Mouse (Mus musculus) frontal cortex, postnatal 10 days (tissue): ENCODE measurements around the gene Atp8a2.
A peak's percentile ranks its signal among the peaks of the same experiment; 100 is the strongest.

Source experiments
- DNase-seq, 2 experiments: peaks; one replicate each; pipeline ENCODE4 v3.0.0; 2022; ENCODE audit warnings: low spot score in 2 of 2, mixed read lengths in 1 of 2

The Atp8a2 gene

GRCm38 (mm10) chr14:60196884-60197283 lies at the start of gene Atp8a2:
Gene Atp8a2 (minus strand): TSS chr14:60197179.
- DNase-seq = peak in 1 of 2 experiments; percentile 21

- DNase-seq = no peak
Measured at GRCm38 (mm10) chr14:60238551-60238950, 41.6 kb upstream of the Atp8a2 start.

DNA sequence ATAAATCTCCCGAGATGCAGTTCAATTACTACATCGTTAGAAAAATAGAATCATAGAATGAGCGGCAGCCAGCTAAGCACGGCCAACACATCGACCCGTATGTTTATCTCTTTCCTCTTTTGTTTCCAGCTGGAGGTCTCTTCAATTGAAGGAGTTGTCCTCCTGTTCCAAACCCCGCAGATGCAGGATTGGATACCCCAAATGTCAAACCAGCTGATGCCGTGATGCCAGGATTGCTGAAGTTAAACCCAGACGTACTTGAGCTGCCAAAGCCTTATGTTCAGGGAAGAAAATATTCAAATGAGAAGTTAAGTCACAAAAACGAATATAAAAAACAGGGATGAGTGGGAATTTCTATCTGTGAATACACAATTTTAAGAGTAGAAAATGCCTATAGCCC lies 22.9 kb upstream of the Atp8a2 start:
- no peak for DNase-seq

- no peak for DNase-seq
Measured at GRCm38 (mm10) chr14:60217616-60218015, 20.6 kb upstream of the Atp8a2 start.

- no peak for DNase-seq
Measured at GRCm38 (mm10) chr14:60216125-60216524, 19.1 kb upstream of the Atp8a2 start.

- no peak for DNase-seq
Measured at GRCm38 (mm10) chr14:60215000-60215399, 18.0 kb upstream of the Atp8a2 start.

DNA sequence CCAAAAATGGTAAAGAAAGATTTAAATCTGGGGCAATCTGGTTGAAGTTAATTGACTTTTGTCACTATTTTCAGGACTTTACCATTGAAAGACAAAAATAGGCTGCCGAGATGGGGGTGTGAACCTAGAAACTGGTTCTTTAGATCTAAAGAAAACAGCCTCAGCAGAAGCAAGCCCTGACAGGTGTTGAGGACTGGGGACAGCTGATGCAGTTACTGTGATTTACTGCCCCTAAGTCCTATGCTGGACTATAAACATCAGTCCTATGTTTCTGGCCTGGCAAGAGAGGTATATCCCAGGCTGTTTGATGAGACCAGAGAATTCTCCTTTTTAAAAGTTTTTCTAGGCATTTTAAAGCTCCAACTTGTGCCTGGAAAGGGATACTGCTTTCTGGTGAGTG lies 17.1 kb upstream of the Atp8a2 start:
- DNase-seq = no peak

GRCm38 (mm10) chr14:60209166-60209565 lies 12.2 kb upstream of the Atp8a2 start:
- no peak for DNase-seq

DNA sequence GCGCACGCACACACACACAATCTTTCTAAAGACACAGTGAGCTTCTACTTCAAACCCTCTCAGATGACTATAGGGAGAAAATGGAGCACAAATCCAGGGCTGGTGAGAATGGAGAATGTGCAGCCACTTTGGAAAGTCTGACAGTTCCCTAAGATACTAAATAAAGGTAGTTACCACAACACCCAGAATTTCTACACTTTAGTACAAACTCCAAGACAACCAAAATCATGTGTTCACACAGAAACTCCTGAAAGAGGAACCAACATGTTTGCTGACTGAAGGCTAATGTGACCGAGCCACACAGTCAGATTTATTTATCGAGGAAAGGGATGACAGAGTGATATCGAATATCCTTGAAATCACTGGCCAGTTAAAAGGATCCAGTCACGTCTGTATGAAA lies 8.0 kb upstream of the Atp8a2 start:
- no peak for DNase-seq

DNA sequence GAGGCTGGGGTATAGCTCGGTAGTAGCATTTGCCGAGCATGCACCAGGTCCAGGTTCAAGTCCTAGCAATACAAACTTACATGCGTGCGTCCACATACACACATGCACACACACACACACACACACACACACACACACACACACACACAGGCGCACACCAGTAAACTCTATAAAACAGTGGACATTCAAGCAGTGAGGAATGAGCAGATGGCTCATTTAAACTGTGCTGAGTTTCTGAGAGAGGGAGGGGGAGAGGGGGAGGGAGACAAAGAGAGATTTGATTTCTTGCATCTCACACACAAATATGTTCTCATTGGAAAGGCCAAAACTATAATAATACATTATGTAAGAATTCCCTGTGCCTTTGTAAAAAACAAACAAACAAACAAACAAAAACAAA lies 980 bp downstream of the Atp8a2 start:
- DNase-seq = no peak

DNA sequence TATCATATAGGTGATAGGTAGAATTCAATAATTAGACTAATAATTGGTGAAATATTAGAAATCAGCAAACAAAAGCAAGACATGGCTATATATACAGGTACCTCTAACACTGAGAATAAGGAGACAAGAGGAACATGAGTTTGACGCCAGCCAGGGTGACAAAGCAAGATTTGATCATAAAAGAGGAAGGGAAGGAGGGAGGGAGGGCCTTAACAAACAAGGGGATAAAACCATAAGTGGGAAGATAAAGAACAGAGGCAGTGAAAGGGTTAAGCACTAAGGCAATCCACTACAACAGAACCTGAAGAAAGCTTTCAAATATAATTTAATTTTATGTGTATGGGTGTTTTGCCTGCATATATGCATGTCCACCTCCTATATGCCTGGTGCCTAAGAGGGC lies 2.4 kb downstream of the Atp8a2 start:
- no peak for DNase-seq

GRCm38 (mm10) chr14:60189771-60190170 lies 7.2 kb downstream of the Atp8a2 start:
- DNase-seq = no peak

GRCm38 (mm10) chr14:60188201-60188825 lies 8.7 kb downstream of the Atp8a2 start:
- no peak for DNase-seq

GRCm38 (mm10) chr14:60181306-60181705 lies 15.7 kb downstream of the Atp8a2 start:
- no peak for DNase-seq

DNA sequence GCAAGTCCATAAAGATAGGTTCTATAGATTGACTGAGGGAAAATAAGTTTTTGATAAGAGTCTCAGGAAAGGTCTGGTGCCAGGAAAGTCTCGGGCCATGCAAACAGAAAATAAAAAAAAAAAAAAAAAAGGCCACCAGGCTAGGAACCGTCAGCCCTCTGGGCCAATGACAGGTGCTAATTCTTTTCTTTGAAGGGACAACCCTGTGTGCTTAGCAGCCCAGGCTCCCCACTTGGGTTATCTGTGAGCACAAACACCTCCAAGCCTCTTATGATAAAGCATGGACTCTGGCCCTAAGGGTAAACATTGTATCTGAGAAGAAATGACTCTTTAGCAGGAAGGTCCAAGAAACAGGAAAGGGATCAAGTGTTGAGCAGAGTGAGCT lies 18.4 kb downstream of the Atp8a2 start:
- DNase-seq = no peak

GRCm38 (mm10) chr14:60177614-60178570 lies 19.1 kb downstream of the Atp8a2 start:
- peak in 1 of 2 experiments; percentile 44 for DNase-seq

DNA sequence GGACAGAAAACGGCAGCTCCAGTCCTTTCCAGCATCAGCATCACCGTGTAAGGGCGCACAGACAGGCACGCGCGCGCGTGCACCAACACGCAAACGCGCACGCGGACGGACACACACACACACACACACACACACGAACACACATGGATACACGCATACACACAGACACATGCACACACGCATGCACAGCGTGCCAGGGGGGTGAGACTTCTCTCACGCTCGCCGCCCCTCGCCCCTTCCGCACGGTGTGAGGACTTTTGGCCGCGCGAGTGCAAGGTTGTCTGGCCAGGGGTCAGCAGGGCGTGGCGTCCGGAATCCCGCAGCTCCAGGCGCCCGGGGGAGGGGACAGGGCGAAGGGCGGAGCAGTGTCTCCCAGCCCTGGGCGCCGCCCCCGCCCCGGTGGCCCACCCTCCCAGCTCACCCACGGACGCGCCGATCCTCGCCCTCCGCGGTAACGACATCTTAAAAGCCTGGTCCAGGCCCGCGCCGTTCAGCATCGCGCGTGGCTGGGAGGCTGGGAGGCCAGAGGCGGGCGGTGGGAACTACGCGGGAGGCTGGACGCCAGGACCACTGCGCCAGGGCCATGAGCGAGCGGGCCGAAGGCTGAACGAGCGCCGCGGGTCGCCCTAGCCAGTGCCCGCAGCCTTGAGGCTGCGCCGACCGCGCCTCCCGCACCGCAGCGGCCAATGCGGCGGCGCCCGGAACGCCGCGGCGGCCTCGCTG lies 19.9 kb downstream of the Atp8a2 start:
- peak; percentile 64 for DNase-seq

- no peak for DNase-seq
Measured at GRCm38 (mm10) chr14:60176469-60176890, 20.5 kb downstream of the Atp8a2 start.

- no peak for DNase-seq
Measured at GRCm38 (mm10) chr14:60172286-60173055, 24.5 kb downstream of the Atp8a2 start.

DNA sequence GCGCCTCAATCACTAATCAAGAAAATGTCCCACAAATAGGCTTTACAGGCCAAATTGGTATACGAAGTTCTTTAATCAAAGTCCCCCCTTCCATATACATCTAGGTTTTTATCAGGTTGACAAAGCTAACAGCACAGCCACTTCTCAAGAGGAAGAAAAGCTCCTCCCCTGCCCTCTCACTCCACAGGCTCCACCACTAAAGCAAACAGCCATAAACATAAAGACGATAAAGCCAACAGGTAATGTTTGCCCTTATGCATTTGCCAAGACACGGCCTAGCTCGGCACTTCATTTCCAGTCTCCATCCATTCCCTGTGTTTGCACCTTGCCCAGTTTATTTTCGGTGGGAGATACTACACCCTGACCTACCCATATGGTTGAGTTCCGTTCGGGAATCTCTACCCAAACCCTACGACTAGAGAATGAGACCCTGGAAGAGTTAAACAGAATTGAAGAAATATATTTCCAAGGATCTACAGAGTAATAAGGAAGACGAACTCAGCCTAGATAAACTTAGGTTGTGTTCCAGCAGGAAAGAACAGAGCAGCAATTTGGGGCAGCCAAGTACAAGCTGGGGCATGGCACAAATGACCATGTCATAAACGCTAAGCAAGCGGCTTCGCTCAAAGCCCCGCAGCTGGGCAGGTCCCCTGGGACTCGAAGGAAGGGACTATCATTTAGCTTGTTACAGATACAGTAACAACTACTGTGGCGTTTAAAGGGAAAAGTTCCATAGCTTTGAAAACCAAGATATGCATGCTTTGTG lies 26.0 kb downstream of the Atp8a2 start:
- no peak for DNase-seq

DNA sequence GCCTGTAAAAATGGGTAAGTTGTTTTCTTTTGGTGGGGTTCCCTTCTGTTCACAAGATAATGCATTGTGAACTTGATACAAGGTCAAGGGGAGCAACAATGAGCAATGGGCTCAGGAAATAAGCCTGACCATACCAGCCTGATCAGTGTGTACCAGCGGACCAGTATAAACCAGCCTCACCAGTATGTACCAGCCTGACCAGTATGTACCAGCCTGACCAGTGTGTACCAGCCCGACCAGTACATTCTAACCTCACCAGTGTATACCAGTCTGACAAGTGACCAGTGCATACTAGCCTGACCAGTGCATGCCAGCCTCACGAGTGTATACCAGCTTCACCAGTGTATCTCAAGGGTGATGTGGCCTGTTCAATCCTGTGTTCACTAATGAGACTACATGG lies 33.6 kb downstream of the Atp8a2 start:
- no peak for DNase-seq
